Mouse (Mus musculus) midbrain, embryonic 13.5 days (tissue): ENCODE results near the gene Rbms3. TPM values are rescaled to one million over a fixed set of nuclear protein-coding genes. Genes with fewer than 3 reads are reported as not detected.

Experiments
- ATAC-seq: fragments of 200-750 bp; cut with Nextera tagmentation; 2 replicates; pipeline ENCODE4 v1.8.0; 2017; ENCODE audit warnings: mild to moderate bottlenecking, moderate TSS enrichment, moderate library complexity
- H3K27ac ChIP-seq: fragments of 300-500 bp; sonication (generic); 2 replicates; pipeline ENCODE4 v1.5.1; 2015; ENCODE audit warnings: inconsistent platforms, mild to moderate bottlenecking, moderate library complexity
- H3K27me3 ChIP-seq: fragments of 300-500 bp; sonication (generic); 2 replicates; pipeline ENCODE4 v1.6.1; 2015; ENCODE audit warnings: mild to moderate bottlenecking, inconsistent platforms
- H3K36me3 ChIP-seq: fragments of 300-500 bp; sonication (generic); 2 replicates; pipeline ENCODE4 v1.6.1; 2015; ENCODE audit warnings: mild to moderate bottlenecking, inconsistent platforms
- H3K4me1 ChIP-seq: fragments of 300-500 bp; sonication (generic); replicated peaks from 2 replicates; pipeline ENCODE4 v1.6.1; 2015; ENCODE audit warnings: inconsistent platforms
- H3K4me2 ChIP-seq: fragments of 300-500 bp; sonication (generic); replicated peaks from 2 replicates; pipeline ENCODE4 v1.6.1; 2015; ENCODE audit warnings: moderate library complexity, mild to moderate bottlenecking, inconsistent platforms
- H3K4me3 ChIP-seq: fragments of 300-500 bp; sonication (generic); replicated peaks from 2 replicates; pipeline ENCODE4 v1.5.1; 2015; ENCODE audit warnings: mild to moderate bottlenecking, inconsistent platforms
- H3K9ac ChIP-seq: fragments of 300-500 bp; sonication (generic); replicated peaks from 2 replicates; pipeline ENCODE4 v1.6.1; 2015; ENCODE audit warnings: mild to moderate bottlenecking, inconsistent platforms
- H3K9me3 ChIP-seq: fragments of 300-500 bp; sonication (generic); 2 replicates; pipeline ENCODE4 v1.6.1; 2016; ENCODE audit warnings: mild to moderate bottlenecking, inconsistent platforms
- WGBS: fragments of 180-500 bp; shearing (Covaris S2); methylation state at CpG from one replicate; pipeline ENCODE4 v1.1.7; 2015; 5-methylcytosine and 5-hydroxymethylcytosine counted together
- polyA plus RNA-seq: library from polyadenylated mRNA; unstranded; fragments of >200 nt; fragmentation: Nextera tagmentation; extraction: Ambion mirVana; gene quantifications from 2 replicates; pipeline ENCODE4 v1.2.1, GENCODE M21; 2015

Gene Rbms3
- polyA plus RNA-seq, 1 experiment from 2014 or later: 30.8 TPM

DNA sequence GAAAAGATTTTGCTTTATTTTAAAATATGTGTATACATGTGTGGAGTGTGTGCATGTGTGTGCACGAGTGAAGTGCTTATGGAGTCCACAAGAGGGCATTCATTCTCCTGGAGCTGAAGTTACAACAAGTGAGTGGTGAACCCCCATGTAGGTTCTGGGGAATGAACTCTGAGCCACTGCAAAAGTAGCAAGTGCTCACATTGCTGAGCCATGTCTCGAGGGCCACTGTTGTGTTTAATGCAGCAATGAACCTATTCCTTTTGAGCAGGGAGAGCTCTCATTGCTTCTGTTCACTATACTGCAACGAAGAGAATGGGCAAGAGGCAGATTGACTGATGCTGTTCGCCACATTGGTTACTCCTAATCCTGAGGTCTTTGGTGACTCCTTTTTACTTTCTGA, 780.8 kb downstream of the Rbms3 start:
- H3K36me3 ChIP-seq: no peaks in the 10 kb centered on the region
- no peaks in the 10 kb centered on the region for H3K27me3 ChIP-seq
- ATAC-seq: no peak
- H3K9me3 ChIP-seq: no peaks in the 10 kb centered on the region
- no peak overlapping the region for H3K9ac ChIP-seq
- H3K4me2 ChIP-seq: no peak overlapping the region
- H3K4me1 ChIP-seq: no peaks in the 10 kb centered on the region
- H3K4me3 ChIP-seq: no peak overlapping the region
- H3K27ac ChIP-seq: no peak overlapping the region
- 91% methylated on average over 4 of the region's 4 CpGs for WGBS

DNA sequence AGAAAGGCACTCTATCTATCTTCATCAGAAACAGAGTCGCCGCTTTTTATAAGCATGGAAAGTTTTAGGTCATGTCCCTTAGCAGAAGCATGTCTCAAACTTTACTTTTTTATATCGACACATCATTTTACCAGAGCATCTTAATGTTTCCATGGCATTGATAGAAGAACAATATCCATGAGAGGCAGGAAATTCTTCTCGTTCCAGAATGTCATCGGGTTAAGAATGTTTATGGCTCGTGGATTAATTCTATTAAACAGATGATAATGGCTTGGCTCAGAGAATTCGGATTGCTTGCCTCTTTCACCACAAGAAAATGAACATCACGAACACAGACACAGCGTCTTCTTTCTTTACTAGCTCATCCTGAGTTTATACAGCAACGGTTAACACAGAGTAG, 781.5 kb downstream of the Rbms3 start:
- no peaks in the 10 kb centered on the region for H3K27me3 ChIP-seq
- no peak overlapping the region for H3K4me2 ChIP-seq
- H3K9ac ChIP-seq: no peak overlapping the region
- WGBS: 93% methylated on average over 10 of the region's 10 CpGs
- no peaks in the 10 kb centered on the region for H3K36me3 ChIP-seq
- H3K27ac ChIP-seq: no peak overlapping the region
- no peaks in the 10 kb centered on the region for H3K4me1 ChIP-seq
- no peak overlapping the region for H3K4me3 ChIP-seq
- no peak for ATAC-seq
- no peaks in the 10 kb centered on the region for H3K9me3 ChIP-seq

DNA sequence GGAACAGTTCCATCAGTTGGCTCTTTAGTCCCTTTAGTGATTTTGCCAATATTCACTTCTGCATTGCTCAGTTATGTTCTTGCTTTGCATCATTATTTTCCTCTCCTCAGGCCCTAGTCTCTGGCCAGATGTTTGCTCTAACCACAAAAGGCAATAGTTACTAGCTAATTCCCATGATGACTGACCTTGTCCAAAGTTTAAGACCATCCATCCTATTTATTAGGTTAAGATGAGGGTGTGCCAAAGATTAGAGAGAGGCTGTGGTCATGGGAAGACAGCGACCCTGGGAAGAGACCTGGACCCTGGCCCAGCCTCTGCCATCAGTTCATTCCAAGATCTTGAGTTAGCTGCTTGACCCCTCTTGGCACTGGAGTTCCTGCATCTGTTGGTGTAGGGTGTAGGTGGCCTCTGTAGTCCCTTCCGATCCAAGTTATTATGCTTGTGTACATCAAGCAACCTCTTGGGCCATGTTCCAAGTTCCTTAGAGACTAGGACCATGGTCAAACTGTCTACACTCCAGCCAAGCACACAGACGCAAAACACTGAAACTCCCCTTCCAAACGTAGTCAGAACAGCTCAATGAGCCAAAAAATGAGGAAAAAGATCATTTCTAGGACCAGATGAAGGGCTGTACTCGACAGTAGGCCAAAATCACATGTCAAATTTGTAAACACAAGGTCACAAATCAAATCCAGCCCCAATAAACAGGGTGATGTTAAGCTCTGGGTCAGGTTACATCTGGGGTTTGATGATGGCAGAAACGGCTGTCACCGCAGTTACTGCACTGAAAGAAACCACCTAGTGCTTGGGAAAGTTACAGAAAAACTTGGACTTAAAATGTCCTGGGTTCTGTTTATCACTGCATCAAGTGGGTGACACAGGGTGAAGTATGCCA, 782.2 kb downstream of the Rbms3 start:
- Histone ChIP-seq H3K4me3 (no peak overlapping the region), H3K9me3 (no peaks in the 10 kb centered on the region), H3K4me2 (no peak overlapping the region), H3K27ac (no peak overlapping the region), H3K36me3 (no peaks in the 10 kb centered on the region), H3K27me3 (no peaks in the 10 kb centered on the region), H3K4me1 (no peaks in the 10 kb centered on the region), H3K9ac (no peak overlapping the region)
- 87% methylated on average over 7 of the region's 7 CpGs for WGBS
- ATAC-seq: no peak

DNA sequence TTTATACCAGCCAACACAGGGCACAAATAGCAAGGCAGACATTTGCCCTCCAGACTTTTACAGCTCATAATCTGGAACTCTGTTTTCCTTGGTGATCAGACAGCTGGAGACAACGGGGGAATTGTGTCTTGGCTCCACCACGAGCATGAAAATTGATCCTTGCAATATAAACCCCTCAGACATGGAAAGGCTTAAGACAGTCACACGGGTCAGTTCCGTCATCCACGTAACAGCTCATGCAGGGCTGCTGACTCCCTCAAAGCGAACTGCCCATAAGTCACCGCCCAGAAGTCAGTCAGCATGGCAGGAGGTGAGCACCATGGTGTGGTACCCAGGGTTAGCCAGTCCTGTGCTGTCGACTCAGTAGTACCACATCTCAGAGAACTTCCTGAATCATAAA, 794.8 kb downstream of the Rbms3 start:
- no peak overlapping the region for H3K27ac ChIP-seq
- WGBS: 52% methylated on average over 8 of the region's 8 CpGs

DNA sequence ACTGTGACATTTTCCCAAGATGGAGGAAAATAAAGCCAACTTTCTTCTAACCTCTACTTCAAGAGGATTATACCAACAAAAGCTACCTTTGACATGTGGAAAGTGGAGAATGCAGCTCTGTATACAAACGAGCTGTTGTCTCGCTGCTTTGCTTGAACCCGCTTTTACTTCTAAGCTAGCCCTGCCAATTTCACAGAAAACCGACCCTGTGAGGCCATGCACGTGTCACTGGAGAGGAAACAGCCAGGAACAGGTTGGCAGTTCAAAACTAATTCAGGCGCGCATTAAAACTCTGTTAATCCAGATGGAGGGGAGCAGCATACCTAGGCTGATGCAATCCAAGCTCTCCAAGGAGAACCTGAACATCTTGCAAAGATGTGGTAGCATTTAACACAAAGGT, 796.0 kb downstream of the Rbms3 start:
- 41% methylated on average over 7 of the region's 7 CpGs for WGBS
- no peak for ATAC-seq
- H3K9ac ChIP-seq: no peak overlapping the region
- no peaks in the 10 kb centered on the region for H3K4me1 ChIP-seq
- H3K27ac ChIP-seq: no peak overlapping the region
- no peaks in the 10 kb centered on the region for H3K27me3 ChIP-seq
- no peak overlapping the region for H3K4me2 ChIP-seq
- no peak overlapping the region for H3K4me3 ChIP-seq
- no peaks in the 10 kb centered on the region for H3K36me3 ChIP-seq
- no peaks in the 10 kb centered on the region for H3K9me3 ChIP-seq

More for the DNA sequence above, 794.8 kb downstream of the Rbms3 start:
- H3K4me1 ChIP-seq: no peaks in the 10 kb centered on the region
- no peaks in the 10 kb centered on the region for H3K36me3 ChIP-seq
- no peaks in the 10 kb centered on the region for H3K9me3 ChIP-seq
- H3K4me2 ChIP-seq: no peak overlapping the region
- no peaks in the 10 kb centered on the region for H3K27me3 ChIP-seq
- no peak overlapping the region for H3K4me3 ChIP-seq
- H3K9ac ChIP-seq: no peak overlapping the region
- ATAC-seq: no peak

DNA sequence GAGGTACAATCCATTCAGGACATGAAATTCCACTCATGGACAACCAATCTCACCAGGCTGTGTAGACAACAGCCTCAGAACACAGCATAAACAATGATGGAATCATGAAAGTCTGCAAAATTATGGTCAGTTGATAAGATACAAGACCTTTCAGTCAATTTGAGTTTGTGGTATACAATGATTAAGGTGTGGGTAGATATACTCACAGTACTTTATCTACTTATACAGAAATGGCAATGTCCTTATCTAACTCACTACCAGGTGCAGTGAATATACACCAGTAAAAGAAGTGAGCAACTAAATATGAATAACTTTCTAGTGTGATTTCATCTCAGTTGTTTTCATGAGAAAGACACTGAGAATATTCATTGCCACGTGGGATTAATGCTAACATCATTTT, 796.9 kb downstream of the Rbms3 start:
- no peak for ATAC-seq
- H3K27ac ChIP-seq: no peak overlapping the region
- H3K27me3 ChIP-seq: no peaks in the 10 kb centered on the region
- no peaks in the 10 kb centered on the region for H3K36me3 ChIP-seq
- H3K9me3 ChIP-seq: no peaks in the 10 kb centered on the region
- 70% methylated on average over 1 of the region's 1 CpGs for whole genome bisulfite sequencing
- H3K4me2 ChIP-seq: no peak overlapping the region
- H3K4me1 ChIP-seq: 0 out of 2 replicates have a peak, but pooled peaks cover 5% of the 10 kb centered on the region
- H3K9ac ChIP-seq: no peak overlapping the region
- H3K4me3 ChIP-seq: no peak overlapping the region

DNA sequence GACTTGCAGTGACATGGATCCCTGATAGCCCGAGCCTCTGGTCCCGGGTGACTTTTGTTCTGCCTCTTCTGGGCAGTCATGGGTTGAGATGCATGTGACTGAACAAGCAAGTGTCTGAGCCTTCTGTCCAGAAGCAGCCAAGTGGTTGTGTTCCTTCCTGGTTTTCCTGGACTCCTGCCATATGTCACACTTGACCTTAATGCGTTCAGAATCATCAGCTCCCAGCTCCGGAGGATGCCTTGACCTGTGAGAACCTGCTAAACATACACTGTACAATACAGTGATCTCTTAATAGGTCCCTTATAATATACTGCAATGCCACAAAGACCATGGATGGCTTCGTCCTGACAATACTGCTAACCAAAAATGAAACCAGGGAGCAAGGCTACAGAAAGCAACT, 798.3 kb downstream of the Rbms3 start:
- Histone ChIP-seq H3K36me3 (no peaks in the 10 kb centered on the region), H3K4me1 (0 out of 2 replicates have a peak, but pooled peaks cover 5% of the 10 kb centered on the region), H3K4me3 (no peak overlapping the region), H3K9me3 (no peaks in the 10 kb centered on the region), H3K27me3 (no peaks in the 10 kb centered on the region), H3K27ac (no peak overlapping the region), H3K4me2 (no peak overlapping the region), H3K9ac (no peak overlapping the region)
- 93% methylated on average over 5 of the region's 5 CpGs for WGBS
- no peak for ATAC-seq

DNA sequence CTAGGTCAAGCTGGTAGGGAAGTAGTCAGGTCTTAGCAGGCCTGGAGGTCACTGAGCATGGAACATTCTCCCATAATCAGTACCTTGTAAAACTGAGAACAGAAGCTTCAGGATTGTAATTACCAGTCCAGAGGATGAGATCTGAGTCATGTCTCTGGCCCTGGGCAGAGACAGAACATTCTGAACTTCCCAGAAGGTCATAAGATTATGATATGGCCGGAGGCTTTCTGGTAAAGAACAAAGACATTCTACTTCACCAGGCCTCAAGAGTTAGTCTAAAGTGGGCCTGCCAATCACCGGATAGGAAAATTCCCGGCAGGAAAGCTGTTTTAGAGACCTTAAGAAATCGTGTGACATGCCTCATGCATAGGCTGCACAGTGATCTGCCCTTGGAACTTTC, 799.8 kb downstream of the Rbms3 start:
- Histone ChIP-seq H3K4me2 (no peak overlapping the region), H3K9ac (no peak overlapping the region), H3K4me1 (0 out of 2 replicates have a peak, but pooled peaks cover 5% of the 10 kb centered on the region), H3K9me3 (no peaks in the 10 kb centered on the region), H3K27me3 (no peaks in the 10 kb centered on the region), H3K36me3 (no peaks in the 10 kb centered on the region), H3K27ac (no peak overlapping the region), H3K4me3 (no peak overlapping the region)
- WGBS: 78% methylated on average over 4 of the region's 4 CpGs
- ATAC-seq: no peak

DNA sequence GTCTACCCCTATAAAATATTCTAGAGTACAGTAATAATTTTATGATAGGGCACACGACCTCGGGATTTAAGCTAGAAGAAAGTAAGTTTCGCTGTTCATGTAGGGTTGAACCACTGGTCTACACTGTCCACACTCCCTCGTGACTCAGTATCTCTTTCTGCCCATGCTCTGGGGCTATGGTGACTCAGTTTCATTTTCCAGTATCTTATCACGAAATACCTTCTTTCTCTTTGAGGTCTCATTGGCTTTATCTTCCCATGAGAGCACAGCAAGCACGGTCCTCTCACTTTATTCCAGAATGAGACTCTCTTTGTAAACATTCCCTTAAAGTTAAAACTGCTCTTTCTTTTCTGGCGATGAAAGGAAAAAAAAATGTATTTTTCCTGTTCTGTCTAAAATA, 808.1 kb downstream of the Rbms3 start:
- no peak for ATAC-seq
- Histone ChIP-seq H3K27me3 (no peaks in the 10 kb centered on the region), H3K4me2 (no peak overlapping the region), H3K36me3 (no peaks in the 10 kb centered on the region), H3K27ac (no peak overlapping the region), H3K9me3 (no peaks in the 10 kb centered on the region), H3K9ac (no peak overlapping the region), H3K4me1 (no peaks in the 10 kb centered on the region), H3K4me3 (no peak overlapping the region)
- 90% methylated on average over 7 of the region's 7 CpGs for WGBS

DNA sequence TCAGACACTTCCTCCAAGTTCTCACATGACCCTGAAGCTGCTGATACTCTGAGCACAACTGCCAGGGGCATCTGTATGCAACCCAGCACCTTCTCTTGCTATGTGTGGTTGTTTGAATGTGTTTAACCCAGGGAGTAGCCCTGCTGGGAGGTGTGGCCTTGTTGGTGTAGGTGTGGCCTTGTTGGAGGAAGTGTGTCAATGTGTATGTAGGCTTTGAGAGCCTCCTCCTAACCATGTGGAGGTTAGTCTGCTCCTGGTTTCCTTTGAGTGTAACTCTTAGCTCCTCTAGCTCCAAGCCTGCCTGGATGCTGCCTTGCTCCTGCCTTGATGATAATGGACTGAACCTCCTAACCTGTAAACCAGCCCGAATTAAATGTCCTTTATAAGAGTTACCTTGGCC, 812.5 kb downstream of the Rbms3 start:
- Histone ChIP-seq H3K27ac (no peak overlapping the region), H3K9ac (no peak overlapping the region), H3K4me1 (no peaks in the 10 kb centered on the region; the same call in 1 of the 2 replicates), H3K9me3 (no peaks in the 10 kb centered on the region), H3K4me3 (no peak overlapping the region), H3K36me3 (no peaks in the 10 kb centered on the region), H3K4me2 (no peak overlapping the region), H3K27me3 (no peaks in the 10 kb centered on the region)
- WGBS: 79% methylated on average over 1 of the region's 1 CpGs
- ATAC-seq: no peak

DNA sequence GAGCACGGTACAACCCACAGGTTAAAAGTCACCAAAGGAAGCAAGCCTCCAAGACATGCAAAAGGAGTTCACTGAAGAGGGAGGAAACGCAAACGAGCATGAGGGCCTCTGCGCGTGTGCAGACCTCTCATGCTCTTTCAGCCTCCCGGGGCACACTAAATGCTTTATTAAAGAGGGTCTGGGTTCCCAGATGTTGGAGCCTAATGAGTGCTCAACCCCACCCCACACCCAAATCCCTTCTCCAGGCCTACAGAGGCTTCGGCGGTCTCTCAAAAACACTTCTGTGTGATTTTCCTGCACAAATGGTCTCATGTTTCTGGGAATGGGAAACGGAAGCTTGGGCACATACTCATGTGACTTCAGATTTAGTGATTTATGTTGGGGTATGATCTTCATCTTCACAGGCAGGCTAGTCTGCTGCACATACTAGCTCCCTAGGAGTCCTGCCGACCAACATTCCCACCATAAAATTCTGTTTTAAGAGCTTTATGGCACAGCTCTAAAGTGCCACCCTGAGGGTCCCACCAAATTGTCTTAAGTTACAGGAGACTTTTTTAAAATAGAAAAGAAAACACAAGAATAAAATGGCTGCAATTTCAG, 815.1 kb downstream of the Rbms3 start:
- no peaks in the 10 kb centered on the region; the same call in 1 of the 2 replicates for H3K4me1 ChIP-seq
- no peak overlapping the region for H3K4me3 ChIP-seq
- no peaks in the 10 kb centered on the region for H3K36me3 ChIP-seq
- ATAC-seq: no peak
- no peak overlapping the region for H3K27ac ChIP-seq
- H3K27me3 ChIP-seq: no peaks in the 10 kb centered on the region
- 70% methylated on average over 10 of the region's 10 CpGs for WGBS
- H3K9ac ChIP-seq: no peak overlapping the region
- no peak overlapping the region for H3K4me2 ChIP-seq
- H3K9me3 ChIP-seq: no peaks in the 10 kb centered on the region

DNA sequence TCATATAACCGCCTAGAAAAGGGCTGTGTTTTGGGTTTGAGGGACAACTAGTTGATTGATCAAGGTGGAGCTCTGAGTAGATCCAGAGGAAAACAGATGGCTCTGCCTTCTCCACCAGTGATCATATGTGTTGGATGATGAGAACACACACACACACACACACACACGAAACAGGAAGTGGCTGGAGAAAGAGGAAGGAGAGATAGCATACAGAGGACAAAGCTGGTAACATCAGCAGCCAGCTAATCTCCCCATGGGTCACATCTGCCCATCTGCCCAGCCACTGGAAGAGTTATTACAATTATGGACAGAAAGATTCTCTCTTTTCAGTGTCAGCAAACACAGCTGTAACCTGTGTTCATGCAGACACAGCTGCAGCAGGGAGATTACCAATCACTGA, 816.3 kb downstream of the Rbms3 start:
- Histone ChIP-seq H3K27ac (peak overlapping the region; percentile 15), H3K9me3 (no peaks in the 10 kb centered on the region), H3K9ac (no peak overlapping the region), H3K4me1 (no peaks in the 10 kb centered on the region; the same call in 1 of the 2 replicates), H3K4me3 (no peak overlapping the region), H3K27me3 (no peaks in the 10 kb centered on the region), H3K36me3 (no peaks in the 10 kb centered on the region), H3K4me2 (no peak overlapping the region)
- WGBS: 65% methylated on average over 2 of the region's 2 CpGs
- no peak for ATAC-seq
